Mouse (Mus musculus) megakaryocyte, adult 5-6 weeks (primary cell): ENCODE measurements around the gene Capza3. TPM values are rescaled to one million over a fixed set of nuclear protein-coding genes. Genes with fewer than 3 reads are reported as not detected.

Experiments
- ATAC-seq: 2 replicates; pipeline ENCODE4 v1.8.0; 2016; ENCODE audit warnings: mild to moderate bottlenecking, inconsistent platforms; ENCODE audit not compliant: poor library complexity, severe bottlenecking
- total RNA-seq, 2 experiments: library from RNA; stranded (forward) in 1 of 2; stranded (reverse) in 1 of 2; fragments of 153-499, 151-499 nt in 1 of 2; fragments of 221-1000, 200-1000 nt in 1 of 2; gene quantifications; 2 replicates each; pipeline versions ENCODE4 v1.2.3 to v1.2.4; 2015 to 2017

Capza3 gene
- total RNA-seq (2015) (not detected in 2 replicates), total RNA-seq (2017) (not detected in 2 replicates)

DNA sequence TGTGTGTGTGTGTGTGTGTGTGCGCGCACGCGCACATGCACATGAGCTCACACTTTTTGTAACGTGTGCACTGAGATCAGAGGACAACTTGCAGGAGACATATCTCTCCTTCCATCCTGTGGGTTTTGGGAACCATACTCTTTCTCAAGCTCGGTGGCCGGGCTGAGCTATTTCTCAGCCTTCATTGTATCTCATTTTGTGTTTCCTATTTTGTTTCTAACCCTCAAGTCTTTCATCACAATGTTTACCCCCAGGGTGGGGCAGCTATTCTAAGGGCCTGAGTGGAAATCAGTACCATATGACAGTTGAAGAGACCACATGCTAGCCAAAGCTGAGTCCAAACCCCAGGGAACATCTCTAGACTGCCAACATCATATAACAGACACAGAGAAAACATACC lies at the start of gene Capza3:
Capza3 (plus strand) TSS at position 301 of the 400 bp plus-strand sequence.
- no peak for ATAC-seq

DNA sequence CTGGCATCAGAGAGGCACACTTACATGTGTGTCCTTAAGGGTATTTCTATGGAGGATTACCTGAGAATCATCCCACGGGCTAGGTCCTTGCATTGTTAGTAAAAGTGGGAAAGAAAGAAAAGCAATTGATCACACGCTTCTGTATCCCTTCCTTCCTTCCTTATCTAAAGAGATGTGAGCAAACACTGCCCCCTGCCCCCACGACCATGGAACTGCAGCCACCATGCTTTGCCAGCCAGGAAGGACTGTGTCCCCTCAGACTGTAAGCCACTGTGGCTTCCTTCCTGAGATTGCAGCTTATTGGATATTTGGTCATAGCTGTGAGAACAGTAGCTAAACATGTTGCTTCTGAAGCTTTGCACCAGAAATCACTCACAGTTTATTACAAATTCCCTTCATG lies 35.9 kb upstream of the Capza3 start:
- ATAC-seq: no peak

DNA sequence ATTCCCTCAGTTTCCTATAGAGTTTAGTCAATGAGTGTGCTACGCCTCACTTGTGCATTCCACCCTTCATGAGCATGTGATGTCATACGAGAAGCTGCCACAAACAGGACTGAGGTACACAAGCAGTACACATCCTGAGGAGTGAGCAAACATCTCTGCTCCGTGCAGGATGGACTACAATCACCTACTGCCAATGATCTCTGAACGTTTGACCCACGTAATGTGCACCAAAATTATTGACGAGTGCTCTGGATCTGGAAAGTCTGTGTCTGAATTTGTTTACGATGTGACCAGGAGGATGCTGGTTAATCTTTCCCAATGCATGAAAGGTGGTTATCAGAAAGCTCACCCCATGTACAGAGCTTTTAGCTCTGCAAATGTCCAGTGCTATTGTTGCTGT lies 16.6 kb upstream of the Capza3 start:
- no peak for ATAC-seq

DNA sequence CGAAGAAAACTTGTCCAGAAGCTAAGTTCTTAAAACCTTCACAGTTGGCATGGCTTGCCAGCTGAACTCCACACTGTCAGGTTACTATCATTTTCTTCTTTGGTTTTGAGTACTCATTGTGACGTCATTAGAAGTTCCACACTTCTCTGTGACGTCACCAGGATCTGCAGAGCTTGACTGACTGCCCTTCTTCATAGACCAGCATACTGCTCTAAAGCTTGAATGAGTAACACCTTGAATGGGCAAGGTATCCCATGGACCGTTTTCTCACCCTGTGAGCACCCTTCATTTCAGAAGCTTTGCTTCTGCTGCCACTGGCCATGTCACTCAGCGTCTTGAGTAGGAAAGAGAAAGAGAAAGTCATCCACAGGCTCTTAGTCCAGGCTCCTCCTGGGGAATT lies 305 bp downstream of the Capza3 start, which contains the start of gene Plcz1:
Plcz1 (minus strand) TSS at position 101 of the 400 bp plus-strand sequence.
- no peak for ATAC-seq

DNA sequence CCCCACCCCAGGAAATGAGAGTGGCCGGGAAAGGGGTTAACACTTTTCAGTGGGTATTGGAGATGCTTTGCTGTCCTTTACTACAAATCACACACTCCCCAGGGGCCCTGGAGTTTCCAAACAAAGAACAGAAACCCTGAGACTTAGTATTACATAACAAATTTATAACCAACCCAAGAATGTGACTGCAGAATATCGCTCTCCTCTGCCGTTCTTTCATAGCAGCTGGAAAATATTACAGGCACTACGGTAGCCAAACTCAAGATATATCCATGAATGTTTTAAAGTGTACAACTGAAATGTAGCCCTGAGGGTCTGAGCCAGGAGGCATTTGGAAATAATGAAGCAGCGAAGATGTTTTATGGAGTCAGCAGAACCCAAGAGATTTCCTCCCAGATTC lies 10.4 kb downstream of the Capza3 start:
- ATAC-seq: no peak

DNA sequence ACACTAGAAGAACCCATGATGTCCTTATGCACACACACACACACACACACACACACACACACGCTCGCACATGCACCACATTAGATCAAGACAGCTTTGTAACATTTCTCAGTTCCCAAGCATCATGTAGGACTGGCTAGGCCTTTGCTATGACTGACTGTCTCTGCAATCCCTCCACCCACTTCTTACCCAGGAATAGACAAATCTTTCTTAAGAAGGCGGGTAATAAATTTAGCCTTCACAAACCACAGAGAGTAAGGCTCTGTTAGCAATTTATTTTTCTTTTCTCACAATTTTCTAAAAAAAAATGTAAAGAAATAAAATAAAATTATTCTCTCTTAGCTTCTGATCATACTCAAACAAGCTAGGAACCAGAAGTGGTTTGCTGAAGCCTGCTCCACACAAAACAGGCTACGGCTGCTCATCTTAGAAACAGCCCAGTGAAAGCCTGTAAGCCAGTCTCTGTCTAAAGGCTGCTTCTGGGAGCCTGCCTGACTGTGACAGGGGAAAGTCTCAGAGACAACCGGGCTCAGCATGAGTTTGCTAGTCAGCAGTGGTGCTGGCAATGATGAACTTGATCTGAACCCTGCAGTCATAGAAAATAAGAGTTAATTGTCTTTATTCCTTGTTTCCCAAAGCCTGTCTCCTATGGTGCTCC lies 13.3 kb downstream of the Capza3 start:
- ATAC-seq: no peak

DNA sequence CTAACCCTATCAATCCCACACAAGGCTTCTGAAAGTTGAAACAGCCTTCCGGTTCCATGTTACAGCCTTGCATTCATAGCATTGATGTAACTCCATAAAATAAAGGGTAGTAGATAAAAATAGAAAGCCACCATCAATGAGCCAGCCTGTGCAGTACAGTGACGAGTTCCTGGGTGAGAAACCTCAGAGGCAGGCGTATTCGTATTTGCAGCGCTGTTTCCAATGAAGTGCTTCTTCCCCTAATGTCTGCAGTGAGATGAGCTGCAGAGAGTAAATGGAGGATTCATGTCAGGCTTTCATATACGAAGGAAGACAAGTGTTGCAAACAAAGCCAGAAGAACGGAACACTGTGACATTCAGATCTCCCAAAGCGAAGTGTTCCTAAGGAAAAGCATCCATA lies 28.1 kb downstream of the Capza3 start:
- ATAC-seq: no peak

DNA sequence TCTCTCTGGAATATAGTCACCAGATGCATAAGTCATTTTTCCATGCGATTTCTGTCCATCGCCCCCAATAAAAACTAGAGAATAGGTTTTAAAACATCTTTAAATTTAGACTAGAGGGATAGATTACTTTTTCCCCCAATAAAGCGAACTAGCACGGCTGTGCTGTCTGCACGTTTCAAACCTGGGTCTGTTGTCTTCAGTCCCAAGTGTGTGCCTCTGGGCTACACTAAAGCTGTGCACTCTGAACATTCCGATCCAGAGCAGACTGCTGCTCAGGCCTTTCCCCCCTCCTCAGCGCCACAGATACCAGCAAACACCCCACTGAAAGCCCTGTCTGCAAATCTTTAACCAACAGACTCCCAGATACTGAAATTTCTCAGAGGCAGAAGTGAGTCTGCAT lies 39.9 kb downstream of the Capza3 start:
- ATAC-seq: no peak

DNA sequence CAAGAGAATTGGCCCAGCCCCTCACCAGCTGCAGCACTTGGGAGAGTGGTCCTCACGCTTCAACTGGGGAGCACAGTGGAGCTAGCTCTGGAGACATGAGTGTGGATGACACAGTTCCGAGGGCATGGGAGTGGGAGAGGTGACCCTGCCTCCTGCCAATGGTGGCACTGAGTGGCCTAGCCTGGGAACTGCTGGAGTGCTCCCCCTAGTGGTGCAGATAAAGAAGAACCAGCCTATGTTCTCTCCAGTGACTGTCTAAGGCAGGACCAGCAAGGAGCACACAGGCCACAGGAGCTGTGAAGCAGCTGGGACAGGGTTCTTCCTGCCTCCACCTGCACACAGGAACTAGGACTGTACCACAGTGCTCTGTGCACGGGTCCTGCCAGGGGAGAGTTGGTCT lies 40.7 kb downstream of the Capza3 start:
- ATAC-seq: peak; percentile 35; the same call in 1 of the 2 replicates

DNA sequence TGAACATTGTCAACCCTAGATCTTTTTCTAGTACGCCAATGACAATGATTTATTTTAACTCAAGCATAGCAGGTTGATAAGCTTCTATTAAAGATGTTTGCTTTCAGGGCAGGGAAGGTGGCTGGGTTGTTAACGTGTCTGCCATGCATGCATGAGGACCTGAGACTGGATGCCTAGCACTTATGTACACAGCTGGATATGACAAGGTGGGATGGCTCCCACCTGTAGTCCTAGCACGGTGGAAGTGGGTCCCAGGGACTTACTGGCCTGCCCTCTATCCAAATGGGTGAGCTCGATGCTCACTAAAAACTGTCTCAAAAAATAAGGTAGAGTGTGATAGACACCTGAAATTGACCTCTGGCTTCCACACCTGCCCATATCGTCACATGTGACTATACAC lies 48.8 kb downstream of the Capza3 start:
- ATAC-seq: no peak

Other genes with a start within 250 kb of the Capza3 start
- gene Plcz1, start 205 bp downstream of the Capza3 start, total RNA-seq (2015): not detected in 2 replicates
- not detected in 2 replicates for gene Plcz1, start 205 bp downstream of the Capza3 start, total RNA-seq (2017)